Mouse (Mus musculus) limb, embryonic 15.5 days (tissue): ENCODE measurements around the gene Ggt6. TPM values are rescaled to one million over a fixed set of nuclear protein-coding genes. Genes with fewer than 3 reads are reported as not detected.
A peak's percentile ranks its signal among the peaks of the same experiment; 100 is the strongest.

Experiments used
- ATAC-seq: fragments of 200-750 bp; cut with Nextera tagmentation; 2 replicates; pipeline ENCODE4 v1.8.0; 2017; ENCODE audit warnings: low read depth, moderate TSS enrichment; ENCODE audit not compliant: insufficient number of reproducible peaks, low FRiP score, low TSS enrichment
- H3K27ac ChIP-seq: fragments of 300-500 bp; sonication (generic); 2 replicates; pipeline ENCODE4 v1.5.1; 2015; ENCODE audit warnings: moderate library complexity, mild to moderate bottlenecking, inconsistent platforms
- H3K27me3 ChIP-seq: fragments of 300-500 bp; sonication (generic); 2 replicates; pipeline ENCODE4 v1.6.1; 2015; ENCODE audit warnings: inconsistent platforms
- H3K36me3 ChIP-seq: fragments of 300-500 bp; sonication (generic); 2 replicates; pipeline ENCODE4 v1.6.1; 2015; ENCODE audit warnings: inconsistent platforms
- H3K4me1 ChIP-seq: fragments of 300-500 bp; sonication (generic); 2 replicates; pipeline ENCODE4 v1.6.1; 2015; ENCODE audit warnings: inconsistent platforms
- H3K4me2 ChIP-seq: fragments of 300-500 bp; sonication (generic); 2 replicates; pipeline ENCODE4 v1.6.1; 2015; ENCODE audit warnings: mild to moderate bottlenecking, inconsistent platforms
- H3K4me3 ChIP-seq: fragments of 300-500 bp; sonication (generic); 2 replicates; pipeline ENCODE4 v1.5.1; 2015; ENCODE audit warnings: mild to moderate bottlenecking, inconsistent platforms
- H3K9ac ChIP-seq: fragments of 300-500 bp; sonication (generic); 2 replicates; pipeline ENCODE4 v1.6.1; 2015; ENCODE audit warnings: inconsistent platforms
- H3K9me3 ChIP-seq: fragments of 300-500 bp; sonication (generic); 2 replicates; pipeline ENCODE4 v1.6.1; 2016; ENCODE audit warnings: inconsistent platforms
- WGBS: fragments of 180-500 bp; shearing (Covaris S2); methylation state at CpG from one replicate; pipeline ENCODE4 v1.1.7; 2015; 5-methylcytosine and 5-hydroxymethylcytosine counted together
- polyA plus RNA-seq: library from polyadenylated mRNA; unstranded; fragments of >200 nt; fragmentation: Nextera tagmentation; extraction: Ambion mirVana; gene quantifications from 2 replicates; pipeline ENCODE4 v1.2.1, GENCODE M21; 2015

Ggt6 gene
- polyA plus RNA-seq, 1 experiment from 2014 or later: 11.5 TPM

- H3K9ac ChIP-seq: no peak overlapping the region
- WGBS: 42% methylated on average over 11 of the region's 11 CpGs
- peaks cover 12% of the 10 kb centered on the region; the same call in 1 of the 2 replicates for H3K4me1 ChIP-seq
- no peaks in the 10 kb centered on the region for H3K36me3 ChIP-seq
- no peak overlapping the region for H3K4me2 ChIP-seq
- no peaks in the 10 kb centered on the region for H3K9me3 ChIP-seq
- H3K4me3 ChIP-seq: no peak overlapping the region
- no peaks in the 10 kb centered on the region for H3K27me3 ChIP-seq
- no peak; the same call in 1 of the 2 replicates for ATAC-seq
- peak overlapping the region; percentile 22; the same call in 1 of the 2 replicates for H3K27ac ChIP-seq
Observed at GRCm38 (mm10) chr11:72466694-72467507, 31.6 kb downstream of the Ggt6 start.

GRCm38 (mm10) chr11:72468525-72468924, 33.2 kb downstream of the Ggt6 start:
- H3K4me2 ChIP-seq: no peak overlapping the region
- 67% methylated on average over 5 of the region's 5 CpGs for WGBS
- H3K4me3 ChIP-seq: no peak overlapping the region
- H3K27me3 ChIP-seq: no peaks in the 10 kb centered on the region
- ATAC-seq: no peak
- H3K36me3 ChIP-seq: no peaks in the 10 kb centered on the region
- H3K9ac ChIP-seq: no peak overlapping the region
- H3K27ac ChIP-seq: peak overlapping the region; percentile 3; the same call in 1 of the 2 replicates
- peaks cover 12% of the 10 kb centered on the region; the same call in 1 of the 2 replicates for H3K4me1 ChIP-seq
- H3K9me3 ChIP-seq: no peaks in the 10 kb centered on the region

- Histone ChIP-seq H3K36me3 (no peaks in the 10 kb centered on the region), H3K27me3 (no peaks in the 10 kb centered on the region), H3K9me3 (no peaks in the 10 kb centered on the region), H3K4me1 (peaks cover 12% of the 10 kb centered on the region; the same call in 1 of the 2 replicates), H3K9ac (no peak overlapping the region), H3K4me3 (no peak overlapping the region), H3K27ac (peak overlapping the region; percentile 3; the same call in 1 of the 2 replicates), H3K4me2 (no peak overlapping the region)
- 30% methylated on average over 5 of the region's 5 CpGs for WGBS
- ATAC-seq: peak; percentile 64; the same call in 1 of the 2 replicates
Observed at GRCm38 (mm10) chr11:72469217-72469616, 33.9 kb downstream of the Ggt6 start.

- ATAC-seq: no peak
- Histone ChIP-seq H3K27me3 (no peaks in the 10 kb centered on the region), H3K9me3 (no peaks in the 10 kb centered on the region), H3K27ac (no peak overlapping the region), H3K36me3 (no peaks in the 10 kb centered on the region), H3K4me3 (no peak overlapping the region), H3K4me2 (no peak overlapping the region), H3K4me1 (peaks cover 12% of the 10 kb centered on the region; the same call in 1 of the 2 replicates), H3K9ac (no peak overlapping the region)
- 51% methylated on average over 4 of the region's 4 CpGs for WGBS
Observed at GRCm38 (mm10) chr11:72470004-72470403, 34.7 kb downstream of the Ggt6 start.

- ATAC-seq: no peak
- WGBS: 78% methylated on average over 6 of the region's 6 CpGs
- no peaks in the 10 kb centered on the region for H3K27me3 ChIP-seq
Observed at GRCm38 (mm10) chr11:72471381-72471780, 36.1 kb downstream of the Ggt6 start.

DNA sequence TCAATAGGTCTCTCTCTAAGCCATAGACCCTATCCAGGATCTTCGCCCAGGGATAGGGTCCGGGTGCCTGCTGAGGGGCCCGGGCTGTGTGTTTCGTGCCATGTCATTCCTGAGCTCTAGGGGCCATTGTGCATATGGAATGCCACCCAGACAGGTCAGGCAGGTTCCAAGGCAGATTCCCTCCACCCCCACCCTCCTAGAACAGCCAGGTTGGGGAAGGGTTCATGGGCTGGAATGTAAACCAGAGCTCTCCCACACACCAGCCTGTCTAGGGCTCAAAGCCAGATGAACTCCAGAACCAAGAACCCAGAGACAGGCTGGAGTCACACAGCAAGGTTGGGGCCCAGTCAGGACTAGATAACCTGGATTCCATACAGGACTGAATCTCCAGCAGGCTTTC, 38.2 kb downstream of the Ggt6 start:
- Histone ChIP-seq H3K9ac (no peak overlapping the region), H3K36me3 (no peaks in the 10 kb centered on the region), H3K4me2 (no peak overlapping the region), H3K27me3 (no peaks in the 10 kb centered on the region), H3K9me3 (no peaks in the 10 kb centered on the region), H3K4me1 (peaks cover 13% of the 10 kb centered on the region; the same call in 1 of the 2 replicates), H3K27ac (0 out of 2 replicates have a peak overlapping the region, but pooled peaks have one; percentile 11), H3K4me3 (no peak overlapping the region)
- ATAC-seq: no peak
- WGBS: 72% methylated on average over 4 of the region's 4 CpGs

More at GRCm38 (mm10) chr11:72471381-72471780, 36.1 kb downstream of the Ggt6 start:
- no peak overlapping the region for H3K4me2 ChIP-seq
- no peak overlapping the region for H3K4me3 ChIP-seq
- H3K9ac ChIP-seq: no peak overlapping the region
- no peaks in the 10 kb centered on the region for H3K36me3 ChIP-seq
- H3K9me3 ChIP-seq: no peaks in the 10 kb centered on the region
- no peak overlapping the region for H3K27ac ChIP-seq
- peaks cover 9% of the 10 kb centered on the region; the same call in 1 of the 2 replicates for H3K4me1 ChIP-seq

- no peak for ATAC-seq
- H3K27ac ChIP-seq: no peak overlapping the region
- WGBS: 76% methylated on average over 3 of the region's 3 CpGs
- H3K4me2 ChIP-seq: no peak overlapping the region
- no peaks in the 10 kb centered on the region for H3K27me3 ChIP-seq
- no peaks in the 10 kb centered on the region for H3K36me3 ChIP-seq
- no peaks in the 10 kb centered on the region for H3K9me3 ChIP-seq
- no peak overlapping the region for H3K9ac ChIP-seq
- H3K4me3 ChIP-seq: no peak overlapping the region
- H3K4me1 ChIP-seq: peaks cover 9% of the 10 kb centered on the region; the same call in 1 of the 2 replicates
Observed at GRCm38 (mm10) chr11:72474926-72475325, 39.6 kb downstream of the Ggt6 start.

DNA sequence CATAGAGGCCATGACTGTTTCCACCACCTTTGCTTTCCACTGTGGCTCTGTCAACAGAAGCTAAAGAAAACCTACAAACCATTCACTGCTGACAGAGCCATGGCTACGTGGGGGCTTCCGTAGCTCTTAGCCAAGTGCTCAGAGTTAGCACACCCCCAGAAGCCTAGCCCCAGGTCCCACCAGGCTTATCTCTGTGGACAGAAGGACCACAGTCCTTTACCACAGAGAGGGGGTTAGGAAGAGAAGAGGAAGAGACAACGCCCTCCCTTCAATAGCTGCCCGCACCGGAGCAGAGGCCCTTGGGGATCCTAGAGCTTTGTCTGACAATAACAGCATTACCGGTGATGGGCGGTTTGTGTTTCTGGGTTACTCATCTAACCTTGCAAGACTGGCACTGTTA, 40.1 kb downstream of the Ggt6 start:
- peaks cover 9% of the 10 kb centered on the region; the same call in 1 of the 2 replicates for H3K4me1 ChIP-seq
- H3K4me3 ChIP-seq: no peak overlapping the region
- H3K9me3 ChIP-seq: no peaks in the 10 kb centered on the region
- H3K36me3 ChIP-seq: no peaks in the 10 kb centered on the region
- H3K27me3 ChIP-seq: no peaks in the 10 kb centered on the region
- 86% methylated on average over 7 of the region's 7 CpGs for WGBS
- ATAC-seq: no peak
- no peak overlapping the region for H3K4me2 ChIP-seq
- H3K27ac ChIP-seq: no peak overlapping the region
- H3K9ac ChIP-seq: no peak overlapping the region

DNA sequence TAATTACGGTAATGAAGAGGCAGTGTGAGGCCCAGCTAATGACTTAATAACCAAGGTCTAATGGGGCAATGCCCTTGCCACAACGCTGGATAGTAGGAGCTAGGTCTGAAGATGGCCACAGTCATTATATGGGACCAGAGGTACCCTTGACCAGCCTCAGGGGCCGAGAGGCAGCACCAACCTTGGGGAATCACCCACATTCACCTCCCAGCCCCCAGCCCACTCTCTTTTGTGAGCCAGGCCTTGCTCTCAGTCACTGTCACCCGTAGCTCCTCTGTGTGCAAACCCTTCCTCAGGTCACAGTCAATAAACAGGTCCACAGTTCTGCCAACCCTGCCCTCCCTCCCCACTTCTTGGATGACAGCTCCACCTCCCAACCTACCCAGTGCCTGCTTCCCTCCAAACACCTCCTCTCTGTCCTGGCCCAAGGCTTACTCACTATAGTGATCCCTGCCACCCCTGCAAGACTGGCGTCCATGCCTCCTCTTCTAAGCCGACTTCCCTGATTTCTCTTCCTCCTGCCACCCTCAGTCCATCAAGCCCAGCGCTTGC, 40.8 kb downstream of the Ggt6 start:
- no peak overlapping the region for H3K4me3 ChIP-seq
- H3K9me3 ChIP-seq: no peaks in the 10 kb centered on the region
- WGBS: 64% methylated on average over 7 of the region's 7 CpGs
- peaks cover 9% of the 10 kb centered on the region; the same call in 1 of the 2 replicates for H3K4me1 ChIP-seq
- no peaks in the 10 kb centered on the region for H3K27me3 ChIP-seq
- H3K27ac ChIP-seq: no peak overlapping the region
- H3K9ac ChIP-seq: no peak overlapping the region
- H3K36me3 ChIP-seq: no peaks in the 10 kb centered on the region
- H3K4me2 ChIP-seq: no peak overlapping the region
- ATAC-seq: no peak

GRCm38 (mm10) chr11:72477182-72477581, 41.9 kb downstream of the Ggt6 start:
- Histone ChIP-seq H3K4me1 (peaks cover 9% of the 10 kb centered on the region; the same call in 1 of the 2 replicates), H3K4me3 (no peak overlapping the region), H3K4me2 (no peak overlapping the region), H3K36me3 (no peaks in the 10 kb centered on the region), H3K27ac (0 out of 2 replicates have a peak overlapping the region, but pooled peaks have one; percentile 12), H3K27me3 (no peaks in the 10 kb centered on the region), H3K9me3 (no peaks in the 10 kb centered on the region), H3K9ac (no peak overlapping the region)
- ATAC-seq: no peak
- WGBS: 43% methylated on average over 5 of the region's 5 CpGs

- H3K4me1 ChIP-seq: peaks cover 9% of the 10 kb centered on the region; the same call in 1 of the 2 replicates
- H3K9me3 ChIP-seq: no peaks in the 10 kb centered on the region
- no peak for ATAC-seq
- no peak overlapping the region for H3K9ac ChIP-seq
- H3K4me2 ChIP-seq: no peak overlapping the region
- H3K36me3 ChIP-seq: no peaks in the 10 kb centered on the region
- no peaks in the 10 kb centered on the region for H3K27me3 ChIP-seq
- 79% methylated on average over 1 of the region's 1 CpGs for WGBS
- H3K27ac ChIP-seq: no peak overlapping the region
- no peak overlapping the region for H3K4me3 ChIP-seq
Observed at GRCm38 (mm10) chr11:72477653-72478052, 42.3 kb downstream of the Ggt6 start.

DNA sequence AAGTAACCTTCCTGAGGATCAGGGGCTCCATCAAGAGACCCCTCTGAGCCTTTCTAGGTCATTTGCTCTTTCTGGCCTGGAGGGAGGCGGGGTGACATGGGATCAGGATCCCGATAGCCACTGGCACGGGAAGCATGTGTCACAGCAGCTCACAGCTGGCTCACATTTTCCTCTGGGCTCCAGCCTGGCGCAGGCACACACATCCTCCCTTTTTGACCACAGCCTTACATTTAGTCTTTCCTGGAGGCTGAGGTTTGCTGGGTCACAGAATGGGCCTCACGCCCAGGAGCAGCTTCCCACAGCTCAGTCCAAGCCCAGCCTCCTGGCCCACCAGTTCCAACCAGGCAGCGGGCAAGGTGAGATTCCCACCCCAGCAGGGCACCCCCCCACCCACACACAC, 42.9 kb downstream of the Ggt6 start:
- 58% methylated on average over 6 of the region's 6 CpGs for WGBS
- H3K4me3 ChIP-seq: no peak overlapping the region
- H3K4me2 ChIP-seq: no peak overlapping the region
- H3K27ac ChIP-seq: peak overlapping the region; percentile 33; the same call in 1 of the 2 replicates
- H3K9ac ChIP-seq: no peak overlapping the region
- no peaks in the 10 kb centered on the region for H3K9me3 ChIP-seq
- no peaks in the 10 kb centered on the region for H3K27me3 ChIP-seq
- no peaks in the 10 kb centered on the region for H3K36me3 ChIP-seq
- peaks cover 9% of the 10 kb centered on the region; the same call in 1 of the 2 replicates for H3K4me1 ChIP-seq
- no peak for ATAC-seq
